Mouse (Mus musculus): ENCODE data around the gene Gmfg.

The Gmfg gene

DNA sequence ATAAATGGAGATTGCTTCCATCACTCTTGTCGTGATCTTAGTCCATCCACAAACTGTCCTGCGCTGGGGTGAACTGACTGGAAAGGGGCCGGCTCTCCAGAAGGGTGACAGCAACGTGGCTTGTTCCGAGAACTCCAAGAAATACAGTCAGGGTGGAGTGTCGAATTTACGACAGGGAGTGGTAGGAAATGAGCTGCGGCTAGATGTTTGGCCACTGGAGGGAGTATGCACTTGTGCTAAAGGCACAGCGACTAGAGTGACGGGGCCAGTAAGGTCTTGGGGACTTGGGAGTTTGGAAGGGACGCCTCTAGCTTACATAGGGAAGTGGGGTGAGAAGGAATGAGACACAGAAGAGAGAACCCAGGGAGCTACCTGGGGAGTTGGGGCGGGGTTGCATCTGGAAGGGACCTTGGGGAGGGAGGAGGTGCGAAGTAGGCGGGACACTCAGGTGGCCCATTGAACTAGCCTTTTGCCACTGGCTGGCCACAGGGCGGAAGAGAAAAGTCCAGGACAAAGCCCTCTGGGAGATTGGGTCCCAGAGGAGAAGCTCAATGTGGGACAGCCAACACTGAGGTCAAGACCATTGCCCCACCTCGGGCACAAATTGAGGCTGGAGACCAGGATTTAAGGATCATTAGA is at the start of gene Gmfg:
Gene Gmfg (plus strand): TSS at position 516 of the 639 bp plus-strand sequence.
- peak; percentile 71 to 77 for DNase-seq

DNA sequence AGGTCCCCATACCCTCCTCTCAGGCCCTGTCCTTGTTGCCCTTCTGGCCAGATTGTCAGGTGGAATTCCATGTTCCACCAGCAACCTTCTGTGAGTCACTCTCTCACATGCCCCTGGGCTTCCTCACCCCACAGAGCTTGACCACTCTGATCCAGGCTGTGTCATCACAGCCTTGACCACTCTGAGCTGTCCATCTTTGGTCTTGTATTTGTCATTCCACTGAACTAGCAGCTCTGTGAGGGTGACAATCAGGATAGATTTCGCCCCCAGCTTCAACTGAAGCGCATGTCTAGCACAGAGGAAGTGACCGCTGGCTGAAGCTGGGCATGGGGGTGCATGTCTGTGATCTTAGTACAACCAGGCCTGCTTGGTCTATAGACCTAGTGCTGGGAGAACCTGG is 46.9 kb upstream of the Gmfg start:
- no peak for DNase-seq

DNA sequence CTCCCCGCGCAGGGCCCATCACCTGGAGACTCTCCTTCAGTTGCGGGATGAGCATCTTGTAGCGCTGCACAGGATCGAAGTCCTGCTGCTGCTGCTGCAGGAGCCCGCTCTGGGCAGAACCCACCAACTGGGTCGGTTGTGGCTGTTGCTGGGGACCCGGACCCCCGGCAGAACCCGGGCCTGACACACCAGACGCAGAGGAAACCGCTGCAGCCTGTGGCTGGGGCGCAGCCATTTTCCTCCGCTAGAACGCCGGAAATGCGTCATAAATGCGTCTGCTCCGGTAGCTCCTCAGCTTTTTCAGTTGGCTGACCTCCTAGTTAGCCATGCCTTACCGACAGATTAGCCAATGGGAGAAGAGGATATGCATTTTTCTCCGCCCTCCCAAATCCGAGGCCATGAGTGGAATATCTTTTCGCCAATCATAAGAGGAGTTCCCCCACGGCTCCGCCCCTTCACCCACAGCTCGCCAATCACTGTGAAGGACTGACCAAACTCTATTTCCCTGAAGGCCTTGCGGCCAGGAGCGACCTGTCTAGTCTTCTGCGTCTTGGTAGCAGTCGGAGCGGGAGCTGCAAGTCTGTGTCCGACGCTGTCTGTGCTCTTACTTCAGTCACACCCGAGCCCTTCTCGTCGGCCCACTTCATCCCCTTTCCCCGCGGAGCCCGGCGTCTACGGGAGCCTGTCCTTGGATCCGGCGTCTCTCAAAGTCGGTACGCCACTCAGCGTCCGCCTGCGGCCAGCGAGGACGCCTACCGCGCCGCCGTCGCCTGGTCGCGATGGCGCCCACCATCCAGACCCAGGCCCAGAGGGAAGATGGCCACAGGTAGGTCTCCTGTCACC is 44.6 kb upstream of the Gmfg start, which contains the start of the genes Med29 and Paf1:
Gene Med29 (minus strand): TSS at position 280 of the 843 bp plus-strand sequence.
Gene Paf1 (plus strand): TSS at position 523 of the 843 bp plus-strand sequence.
- DNase-seq = peak; percentile 89 to 92

DNA sequence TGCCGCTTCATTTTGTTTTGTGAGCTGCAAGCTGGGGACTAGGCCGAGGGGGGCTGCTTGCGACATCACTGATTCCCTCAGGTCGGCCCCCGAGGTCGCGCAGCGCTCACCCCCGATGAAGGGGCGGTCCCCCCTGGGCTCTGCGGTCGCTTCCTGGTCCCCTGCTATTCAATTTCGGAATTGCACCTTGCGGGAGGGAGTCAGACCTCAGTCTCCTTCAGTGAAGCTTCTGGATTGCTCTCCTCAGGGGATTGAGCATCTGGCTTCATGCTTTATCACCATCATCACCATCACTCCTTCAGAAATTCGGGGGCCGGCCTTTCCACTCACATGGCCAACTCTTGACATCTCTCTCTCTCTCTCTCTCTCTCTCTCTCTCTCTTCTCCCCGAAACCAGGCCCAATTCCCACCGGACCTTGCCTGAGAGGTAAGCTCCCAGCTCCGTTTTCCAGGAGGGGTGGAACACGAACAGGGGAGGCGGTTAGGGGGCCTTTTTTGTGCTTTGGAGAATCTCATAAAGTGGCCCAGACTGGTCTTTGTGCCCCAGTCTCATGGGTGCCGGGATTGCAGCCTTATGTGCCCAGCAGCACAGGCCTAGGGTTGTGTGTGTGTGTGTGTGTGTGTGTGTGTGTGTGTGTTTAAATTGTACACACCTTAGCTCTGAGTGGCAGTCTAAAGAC is 43.8 kb upstream of the Gmfg start:
- DNase-seq = no peak

DNA sequence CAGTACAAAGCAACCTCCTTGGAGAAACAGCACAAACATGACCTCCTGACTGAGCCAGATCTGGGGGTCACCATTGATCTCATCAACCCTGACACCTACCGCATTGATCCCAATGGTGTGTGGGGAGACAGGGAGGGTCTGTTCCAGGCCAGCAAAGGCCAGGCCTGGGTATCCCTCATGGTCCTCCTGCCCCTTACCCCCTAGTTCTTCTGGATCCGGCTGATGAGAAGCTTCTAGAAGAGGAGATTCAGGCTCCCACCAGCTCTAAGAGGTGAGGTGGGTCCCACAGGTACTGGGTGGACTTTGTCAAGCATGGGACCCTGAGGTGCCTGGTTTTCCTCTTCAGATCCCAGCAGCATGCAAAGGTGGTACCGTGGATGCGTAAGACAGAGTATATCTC is 41.8 kb upstream of the Gmfg start:
- no peak for DNase-seq

DNA sequence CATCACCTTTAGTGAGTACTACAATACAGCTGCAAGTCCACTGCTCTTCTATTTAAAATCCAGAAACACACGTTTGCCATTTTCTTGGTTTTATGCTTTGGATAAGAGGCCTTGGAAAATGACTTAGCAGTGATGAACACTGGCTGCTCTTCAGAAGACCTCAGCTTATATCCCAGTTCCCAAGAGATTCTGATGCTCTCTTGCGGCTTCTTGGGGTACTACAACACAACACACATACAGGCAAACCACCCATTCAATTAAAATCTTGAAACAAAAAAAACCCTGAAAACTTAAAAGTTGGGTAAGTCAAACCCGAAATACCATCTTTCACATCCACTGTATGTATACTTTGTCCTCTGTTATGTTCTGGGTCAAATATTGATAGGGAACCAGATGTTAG is 39.2 kb upstream of the Gmfg start:
- DNase-seq = no peak

DNA sequence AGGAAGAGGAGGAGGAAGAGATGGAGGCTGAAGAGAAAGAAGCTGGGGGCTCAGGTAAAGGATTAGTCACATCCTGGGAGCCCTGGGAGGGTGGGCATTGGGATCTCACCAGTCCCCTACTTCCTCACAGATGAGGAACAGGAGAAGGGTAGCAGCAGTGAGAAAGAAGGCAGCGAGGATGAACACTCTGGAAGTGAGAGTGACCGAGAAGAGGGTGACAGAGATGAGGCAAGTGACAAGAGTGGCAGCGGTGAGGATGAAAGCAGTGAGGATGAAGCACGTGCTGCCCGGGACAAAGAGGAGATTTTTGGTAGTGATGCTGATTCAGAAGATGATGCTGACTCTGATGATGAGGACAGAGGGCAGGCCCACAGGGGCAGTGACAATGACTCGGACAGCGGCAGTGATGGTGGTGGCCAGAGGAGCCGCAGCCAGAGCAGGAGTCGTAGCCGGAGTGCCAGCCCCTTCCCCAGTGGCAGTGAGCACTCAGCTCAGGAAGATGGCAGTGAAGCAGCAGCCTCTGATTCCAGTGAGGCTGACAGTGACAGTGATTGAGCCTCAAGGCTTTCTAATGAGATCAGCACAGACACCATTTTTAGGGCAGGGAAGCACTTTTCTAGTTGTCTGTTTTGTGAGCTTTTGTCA is 38.4 kb upstream of the Gmfg start:
- DNase-seq = no peak

DNA sequence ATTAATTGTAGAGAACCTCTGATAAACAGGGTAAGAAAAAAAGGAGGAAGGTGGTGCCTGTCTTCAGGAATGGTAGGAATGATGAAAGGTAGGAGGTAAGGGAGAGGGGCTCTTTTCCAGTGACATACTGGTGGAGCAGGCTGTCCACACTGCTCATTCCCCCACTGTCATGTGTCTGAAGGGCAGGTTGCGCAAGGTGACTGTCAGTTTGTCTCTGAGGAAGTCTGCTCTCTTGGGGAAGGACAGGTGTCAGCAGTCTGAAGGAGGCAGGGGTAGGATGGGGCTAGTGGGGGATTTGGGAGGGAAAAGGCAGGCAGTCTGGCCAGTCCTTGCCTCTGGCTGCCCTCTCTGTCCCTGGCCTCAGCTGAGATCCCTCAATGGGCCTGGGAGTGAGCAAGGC is 36.2 kb upstream of the Gmfg start:
- DNase-seq = no peak

DNA sequence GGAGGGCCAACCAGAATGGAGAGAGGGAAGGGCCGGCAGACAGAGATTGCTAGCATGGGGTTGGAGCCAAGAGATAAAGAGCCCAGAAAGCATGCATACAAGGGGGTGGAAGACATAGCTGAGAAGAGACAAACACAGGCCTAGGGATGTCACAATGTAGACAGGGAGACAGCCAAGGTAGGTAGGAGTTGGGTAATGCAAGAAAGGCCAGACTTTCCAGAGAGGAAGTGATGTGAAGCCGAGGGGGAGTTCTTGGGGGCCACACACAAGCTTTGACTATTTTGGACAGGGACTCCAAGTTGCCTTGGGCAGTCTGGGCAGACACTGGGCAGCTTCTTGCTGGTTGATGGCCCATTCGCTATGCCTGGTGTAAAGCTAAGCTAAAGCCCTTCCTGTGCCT is 35.3 kb upstream of the Gmfg start:
- no peak for DNase-seq

DNA sequence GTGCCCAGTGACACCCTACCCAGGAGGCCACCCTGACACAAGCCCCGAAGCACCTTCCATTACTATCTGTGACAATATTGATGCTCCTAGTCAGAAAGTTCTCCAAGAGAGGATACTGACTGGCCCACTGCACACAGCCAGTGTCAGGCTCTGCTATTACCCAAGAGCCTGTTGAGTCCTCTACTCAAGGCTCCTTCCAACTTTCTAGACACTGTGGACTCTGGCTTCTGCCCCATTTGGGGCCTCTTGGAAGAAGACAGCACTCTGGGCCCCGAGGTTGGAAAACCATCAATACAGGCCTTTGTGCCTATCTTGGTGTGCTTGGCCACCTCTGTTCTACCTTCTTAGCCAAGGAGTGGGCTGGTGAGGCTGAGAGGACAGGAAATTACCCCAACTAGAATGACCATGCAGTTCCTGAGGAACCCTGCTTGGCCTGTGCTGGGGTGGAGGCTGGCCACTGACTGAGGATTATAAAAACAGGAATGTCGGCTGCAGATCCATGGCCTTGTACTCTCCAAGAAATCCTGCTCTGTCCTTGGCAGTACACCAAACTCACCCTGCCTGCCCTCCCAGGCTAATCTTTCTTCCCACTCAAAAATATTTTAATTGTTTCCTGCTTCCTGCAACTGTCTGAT is 26.3 kb upstream of the Gmfg start:
- DNase-seq = no peak

DNA sequence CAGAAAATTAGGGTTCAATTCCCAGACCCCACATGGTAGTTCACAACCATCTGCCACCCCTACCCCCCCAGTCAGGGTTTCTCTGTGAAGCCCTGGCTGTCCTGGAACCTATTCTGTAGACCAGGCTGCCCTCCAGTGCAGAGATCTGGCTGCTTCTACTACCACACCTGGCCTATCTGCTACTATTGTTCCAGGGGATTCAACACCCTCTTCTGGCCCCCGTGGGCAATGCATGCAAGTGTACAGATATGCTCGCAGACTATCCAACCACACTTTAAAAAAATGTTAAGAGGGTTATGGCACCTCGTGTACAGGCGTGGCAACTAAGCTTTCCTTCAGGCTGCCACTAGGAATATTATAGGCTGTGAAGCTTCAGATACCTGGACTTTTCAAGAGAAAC is 24.4 kb upstream of the Gmfg start:
- DNase-seq = peak in 1 of 2 experiments; percentile 17

DNA sequence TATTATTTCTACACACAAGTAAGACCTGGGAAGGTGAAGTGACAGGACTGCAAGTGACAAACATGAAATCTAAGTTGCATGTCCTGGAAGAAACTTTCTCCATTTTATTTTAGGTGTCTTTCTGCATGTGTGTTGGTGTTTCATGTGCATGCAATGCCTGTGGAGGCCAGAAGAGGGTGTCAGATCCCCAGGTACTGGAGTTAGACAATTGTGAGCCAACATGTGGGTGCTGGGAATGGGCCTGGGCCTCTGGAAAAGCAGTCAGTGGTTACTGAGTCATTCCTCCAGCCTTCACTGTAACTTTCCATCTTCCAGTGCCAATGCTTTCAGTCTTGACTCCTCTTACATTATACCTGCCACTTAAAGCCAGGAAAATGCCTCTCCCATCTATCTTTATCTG is 19.9 kb upstream of the Gmfg start:
- DNase-seq = no peak

DNA sequence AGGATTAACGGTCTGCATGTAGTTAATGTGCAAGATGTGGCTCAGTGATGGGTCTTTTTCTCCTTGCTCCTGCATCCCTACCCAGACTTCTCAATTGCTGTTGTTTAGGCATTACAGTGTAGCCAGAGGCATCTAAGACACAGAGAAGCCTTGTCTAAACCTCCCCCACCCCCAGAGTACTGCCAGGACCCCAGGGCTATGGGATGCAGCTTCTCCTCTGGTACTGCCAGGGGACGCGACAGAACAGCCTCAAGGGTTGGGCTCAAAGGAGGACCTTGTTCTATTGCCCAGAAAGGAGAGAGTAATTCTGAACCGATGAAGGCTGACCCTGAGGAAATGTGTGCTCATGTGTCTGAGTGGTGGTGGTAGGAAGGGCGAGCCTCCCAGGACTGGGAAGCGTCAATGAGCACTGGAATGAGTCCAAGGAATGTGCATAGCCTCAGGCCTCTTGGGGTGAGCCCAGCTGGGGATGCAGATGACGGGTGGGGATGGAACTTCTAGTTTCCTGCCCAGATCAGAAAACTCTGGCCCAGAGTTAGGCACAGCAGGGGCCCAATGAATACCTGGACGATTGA is 19.1 kb upstream of the Gmfg start:
- no peak for DNase-seq

DNA sequence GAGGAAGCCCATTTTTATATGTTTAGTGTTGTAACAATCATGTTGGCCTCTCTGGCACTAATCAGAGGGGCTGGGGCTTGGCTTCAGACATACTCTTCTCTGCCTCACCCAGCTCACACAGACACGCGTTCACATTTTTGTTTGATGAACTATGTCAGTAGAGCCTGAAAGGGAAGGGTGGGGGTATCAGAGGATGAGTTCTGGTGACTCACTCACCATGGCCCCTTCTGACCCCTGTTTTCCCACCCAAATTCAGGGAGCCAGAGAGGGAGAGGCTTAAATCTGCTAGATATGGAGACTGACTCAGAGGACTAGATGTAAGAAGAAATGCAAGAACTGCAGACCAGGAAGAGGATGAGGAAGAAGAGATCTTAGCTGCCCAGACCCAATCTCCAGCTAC is 17.8 kb upstream of the Gmfg start:
- no peak for DNase-seq

DNA sequence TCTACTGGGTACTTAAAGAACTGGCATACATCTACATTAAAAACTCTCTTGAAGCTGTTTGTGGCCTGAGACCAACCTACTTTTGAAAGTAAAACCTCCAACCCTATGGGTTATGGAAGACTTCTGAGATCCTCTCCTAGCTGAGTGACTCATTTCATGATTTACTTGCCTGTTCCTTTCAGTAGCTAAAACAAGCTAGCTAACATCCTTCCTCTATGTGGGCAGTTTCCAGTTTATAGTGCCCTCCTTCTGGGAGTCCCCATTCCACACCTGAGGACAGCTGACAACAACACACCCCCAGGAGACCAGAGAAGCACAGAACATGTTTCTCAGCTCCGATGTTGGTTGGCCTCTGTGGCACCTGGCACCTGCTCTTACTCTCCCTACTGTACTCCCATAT is 14.2 kb upstream of the Gmfg start:
- no peak for DNase-seq

DNA sequence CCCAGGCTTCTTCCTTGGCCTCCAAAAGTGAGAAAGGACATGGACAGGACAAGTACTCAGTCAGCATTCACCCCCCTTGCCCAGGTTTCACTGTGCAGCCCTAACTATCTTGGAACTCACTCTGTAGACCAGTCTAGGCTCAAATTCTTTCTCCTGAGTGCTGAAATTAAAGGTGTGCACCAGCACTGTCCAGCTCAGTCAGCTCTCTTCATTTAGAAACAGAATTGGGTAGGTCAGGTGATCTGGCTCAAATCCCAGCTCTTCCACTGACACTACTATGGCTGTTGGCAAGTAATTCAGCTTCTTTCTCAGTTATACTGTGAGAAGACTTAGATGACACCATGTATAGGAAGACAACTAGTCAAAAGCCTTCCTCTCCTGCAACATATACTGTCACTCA is 9.5 kb upstream of the Gmfg start:
- no peak for DNase-seq

DNA sequence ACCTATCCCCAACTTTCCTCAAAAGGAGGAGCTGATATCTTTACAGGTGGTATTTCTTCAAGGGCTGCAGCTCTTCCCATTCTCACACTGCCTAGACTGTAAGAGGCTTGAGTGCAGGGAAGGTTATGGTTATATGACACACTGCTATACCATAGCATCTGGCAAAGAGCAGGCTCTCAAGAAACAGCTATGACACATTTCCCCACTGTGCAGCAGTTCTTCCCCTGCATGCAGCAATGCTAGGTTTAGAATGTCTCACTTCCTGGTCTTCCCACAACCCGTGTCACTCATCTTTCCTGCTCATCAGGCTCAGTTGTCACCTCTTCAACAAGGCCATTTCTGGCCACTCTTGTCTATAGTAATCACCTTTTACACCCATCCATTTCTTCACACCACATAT is 6.7 kb upstream of the Gmfg start:
- DNase-seq = no peak

DNA sequence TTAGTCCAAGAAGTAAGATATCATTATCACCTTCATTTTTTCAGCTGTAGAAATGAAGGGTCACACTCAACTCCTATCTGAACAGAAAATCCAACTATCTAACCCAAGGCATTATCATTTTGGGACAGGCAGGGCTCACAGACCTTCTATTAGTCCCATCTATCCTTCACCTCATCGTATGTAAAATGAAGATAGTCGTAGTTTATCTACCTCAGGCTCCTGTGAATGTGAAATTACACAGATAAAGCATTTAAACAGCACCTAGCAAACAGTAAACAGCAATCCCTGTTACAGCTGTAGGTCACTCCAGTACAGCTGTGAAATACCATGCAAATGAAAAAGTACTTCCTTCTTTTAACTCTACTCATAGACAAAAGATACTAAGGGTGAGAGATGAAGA is 5.0 kb upstream of the Gmfg start:
- DNase-seq = no peak

DNA sequence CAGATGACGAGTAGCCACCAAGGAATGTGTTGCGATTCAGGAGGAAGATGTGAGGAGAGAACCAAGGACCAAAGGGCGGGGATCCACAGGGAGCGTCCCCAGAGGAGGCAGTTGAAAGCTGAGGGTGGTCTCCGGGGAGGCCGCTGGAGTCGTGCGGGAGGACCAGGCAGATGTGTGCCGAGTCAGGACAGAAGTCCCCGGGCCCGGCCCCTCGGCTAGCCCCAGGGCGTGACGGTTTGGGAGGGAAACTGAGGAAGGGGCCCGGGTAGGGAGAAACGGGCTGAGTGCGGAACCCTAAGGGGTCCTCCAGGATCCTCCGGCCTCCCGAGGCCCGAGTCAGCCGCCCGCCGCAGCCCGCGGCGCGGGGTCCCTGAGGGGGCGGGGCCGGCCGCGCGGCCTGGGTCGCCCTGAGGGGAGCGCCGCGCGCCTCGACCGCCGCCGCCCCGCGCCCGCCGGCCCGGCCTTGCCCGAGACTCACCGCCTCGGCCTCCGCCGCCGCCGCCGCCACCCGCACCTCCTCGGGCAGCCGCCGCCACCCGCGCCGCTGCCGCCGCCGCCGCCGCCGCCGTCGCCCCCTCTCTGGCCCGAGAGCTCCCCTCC is 1.5 kb upstream of the Gmfg start:
- DNase-seq = no peak

DNA sequence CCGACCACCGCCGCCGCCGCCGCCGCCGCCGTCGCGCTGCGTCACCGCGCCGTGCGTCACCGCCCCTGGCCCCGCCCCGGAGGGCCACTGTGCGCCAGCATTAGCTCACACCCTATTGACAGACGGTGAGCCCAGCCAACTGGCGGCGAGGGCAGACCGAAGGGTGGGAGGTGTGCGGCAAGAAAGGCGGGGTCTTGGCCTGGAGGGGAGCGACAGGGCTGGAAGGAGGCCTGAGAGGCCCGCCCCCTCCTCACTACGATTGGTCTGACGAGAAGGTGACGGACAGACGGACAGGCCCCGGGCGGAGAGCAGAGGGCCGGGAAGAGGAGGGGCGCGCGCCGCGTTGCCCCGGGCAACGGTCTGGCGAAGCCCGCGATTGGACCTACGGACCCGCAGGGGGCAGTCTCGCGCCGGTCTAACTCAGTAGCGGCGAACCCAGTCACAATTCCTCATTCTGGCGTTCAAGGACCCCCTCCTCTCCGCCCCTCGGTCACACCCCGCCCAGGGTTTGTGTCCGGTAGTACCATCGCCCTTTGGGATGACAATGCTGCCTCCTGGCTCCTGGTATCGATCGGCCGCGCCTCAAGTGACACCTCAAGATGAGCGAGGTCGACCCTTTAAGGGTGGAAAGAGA is 859 bp upstream of the Gmfg start:
- DNase-seq = peak; percentile 99 to 100

DNA sequence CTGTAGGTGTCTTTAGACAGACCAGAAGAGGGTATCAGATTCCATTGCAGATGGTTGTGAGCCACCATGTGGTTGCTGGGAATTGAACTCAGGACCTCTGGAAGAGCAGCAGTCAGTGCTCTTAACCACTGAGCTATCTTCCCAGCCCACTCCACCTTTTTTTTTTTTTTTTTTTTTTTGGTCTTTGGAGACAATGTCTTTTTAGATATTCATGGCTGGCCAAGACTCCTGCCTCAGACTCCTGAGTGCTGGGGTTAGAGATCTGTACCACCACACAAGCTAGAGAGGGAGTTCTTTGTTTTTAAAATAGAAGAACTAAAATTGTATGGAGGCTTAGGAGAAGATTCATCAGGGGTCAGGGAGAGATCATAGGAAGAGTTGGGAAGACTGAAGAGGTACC is 717 bp downstream of the Gmfg start:
- DNase-seq = no peak

DNA sequence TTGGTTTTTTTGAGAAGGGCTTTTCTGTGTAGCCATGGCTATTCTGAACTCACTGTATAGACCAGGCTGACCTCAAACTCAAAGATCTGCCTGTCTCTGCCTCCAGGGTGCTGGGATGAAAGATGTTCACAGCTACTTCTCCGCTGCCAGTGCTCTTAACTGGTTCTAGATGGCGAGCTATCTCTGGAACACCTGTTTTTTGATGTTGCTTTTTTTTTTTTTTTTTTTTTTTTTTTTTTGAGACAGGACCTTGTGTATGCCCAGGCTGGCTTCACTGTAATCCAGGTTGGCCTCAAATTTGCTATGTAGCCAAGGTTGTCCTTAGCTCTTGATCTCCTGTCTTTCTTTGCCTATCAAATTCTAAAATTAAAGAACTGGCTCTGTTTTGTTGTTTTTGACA is 1.5 kb downstream of the Gmfg start:
- no peak for DNase-seq

Data from spleen, adult 18-20 months (tissue).